Mouse (Mus musculus): ENCODE measurements at regions not wholly inside any gene's neighbourhood (a gene's known extent, or its start where the extent isn't known, plus 50 kb on each side); places are given as distances from the start of the nearest gene placed in this dataset.

DNA sequence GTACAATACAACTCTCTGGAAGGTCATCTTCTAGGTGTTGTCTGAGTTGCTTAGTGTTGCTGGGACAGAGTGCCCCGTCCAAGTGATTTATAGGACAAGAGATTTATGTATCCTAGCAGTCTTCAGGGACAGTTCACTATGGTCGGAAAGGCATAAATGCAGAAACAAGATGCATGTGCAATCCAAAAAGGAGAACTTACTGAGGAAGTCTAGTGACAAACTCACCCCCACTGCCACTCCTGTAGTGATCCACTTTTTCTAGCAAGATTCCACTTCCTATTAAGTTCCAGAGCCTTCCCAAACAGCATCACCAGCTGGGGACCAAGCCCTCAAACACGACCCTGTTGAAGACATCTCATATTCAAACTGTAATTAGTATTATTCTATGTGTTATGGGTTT lies 1266.9 kb upstream of the Lrrc6 start:
- TF ChIP-seq CTCF (IDR thresholded peaks at IDR 0.05; ENCODE audit: borderline replicate concordance, insufficient read depth, low read depth, low read length) (no peak), POLR2A (IDR thresholded peaks at IDR 0.05; ENCODE audit: borderline replicate concordance, insufficient read depth, low read length) (no peak)
